Mouse (Mus musculus): ENCODE measurements around the gene A030005K14Rik.

A030005K14Rik gene

DNA sequence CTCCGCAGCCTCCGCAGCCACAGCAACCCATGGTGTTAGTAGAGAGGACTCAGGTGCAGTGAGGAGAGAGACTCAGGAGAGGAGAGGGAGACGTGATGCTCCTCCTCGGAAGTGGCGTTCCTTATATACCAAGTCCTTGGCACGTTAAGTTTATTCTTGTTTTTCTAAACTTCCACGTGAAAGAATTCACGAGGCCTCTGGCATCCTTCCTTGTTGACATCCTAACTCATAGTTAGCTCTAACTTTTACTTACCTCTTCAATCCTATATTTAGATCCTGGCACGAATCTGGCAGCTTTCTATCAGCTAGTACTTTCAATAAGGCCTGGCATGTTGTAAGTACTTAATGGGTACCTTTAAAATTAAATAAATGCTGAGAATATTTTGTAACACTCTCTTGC lies at the start of gene A030005K14Rik:
Gene A030005K14Rik (minus strand): TSS at position 101 of the 400 bp plus-strand sequence.
- DNase-seq (ENCODE audit: low spot score) = no peak

DNA sequence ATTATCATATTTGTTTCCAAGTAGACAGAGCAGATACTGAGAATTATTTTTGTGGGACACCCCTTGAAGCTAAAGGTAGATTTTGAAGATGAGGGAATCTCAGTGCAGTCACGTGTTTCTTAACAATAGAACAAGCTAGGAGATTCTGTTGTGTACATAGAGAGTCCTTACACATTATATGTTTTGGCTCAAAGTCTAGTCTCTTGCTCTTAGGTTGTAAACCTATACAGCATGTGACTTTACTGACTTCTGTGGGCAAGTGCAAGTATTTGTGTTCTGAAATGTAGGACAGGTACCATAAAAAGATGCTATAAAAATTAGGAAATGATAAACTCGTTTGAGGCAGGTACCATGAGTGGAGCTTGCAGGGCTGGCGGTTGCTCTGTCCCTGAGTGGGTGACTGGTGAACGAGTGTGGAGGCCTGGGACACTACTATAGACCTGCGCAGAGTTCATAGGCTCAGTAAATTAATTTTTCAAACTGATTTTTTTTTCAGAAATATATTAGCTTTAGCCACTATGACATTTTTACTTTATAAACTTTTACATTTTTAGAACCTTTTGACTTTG lies 48.3 kb upstream of the A030005K14Rik start:
- DNase-seq (ENCODE audit: low spot score) = no peak

DNA sequence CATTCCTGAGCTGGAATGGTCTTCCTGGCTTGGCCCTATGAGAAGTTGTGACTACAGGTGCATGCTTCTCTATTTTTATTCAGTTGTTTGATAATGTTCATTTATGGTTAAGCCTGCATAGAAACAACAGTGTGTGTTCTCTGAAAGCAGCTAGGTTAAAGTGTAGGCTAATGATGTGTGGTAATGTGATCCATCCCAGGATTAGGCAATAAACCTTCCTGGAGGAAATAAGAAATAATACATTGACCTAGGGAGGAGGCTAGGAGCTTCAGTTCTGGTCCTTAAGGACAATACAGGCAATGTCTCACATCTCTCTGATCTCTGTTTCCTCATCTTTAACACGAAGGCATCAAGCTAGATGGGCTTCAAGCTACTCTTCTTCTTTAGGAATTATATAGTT lies 46.3 kb upstream of the A030005K14Rik start:
- DNase-seq (ENCODE audit: low spot score) = no peak

DNA sequence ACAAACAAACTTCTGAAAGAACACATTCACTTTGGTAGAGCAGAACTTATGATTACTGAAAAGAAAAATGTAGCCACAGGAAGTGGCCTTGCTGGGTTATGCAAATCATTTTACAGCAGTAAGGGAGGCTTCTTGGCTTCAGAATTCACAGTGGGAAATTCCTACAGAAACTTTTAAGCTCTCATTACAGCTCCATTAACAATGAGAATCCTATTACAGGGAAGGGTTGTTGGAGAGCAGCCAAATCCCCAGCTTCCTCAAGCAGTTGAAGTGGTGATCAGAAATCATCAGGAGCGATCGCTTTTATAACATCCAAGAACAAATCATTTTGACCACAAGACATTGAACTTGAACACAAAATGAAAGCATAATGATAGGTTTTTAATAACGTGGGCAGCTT lies 42.7 kb upstream of the A030005K14Rik start:
- no peak for DNase-seq (ENCODE audit: low spot score)

DNA sequence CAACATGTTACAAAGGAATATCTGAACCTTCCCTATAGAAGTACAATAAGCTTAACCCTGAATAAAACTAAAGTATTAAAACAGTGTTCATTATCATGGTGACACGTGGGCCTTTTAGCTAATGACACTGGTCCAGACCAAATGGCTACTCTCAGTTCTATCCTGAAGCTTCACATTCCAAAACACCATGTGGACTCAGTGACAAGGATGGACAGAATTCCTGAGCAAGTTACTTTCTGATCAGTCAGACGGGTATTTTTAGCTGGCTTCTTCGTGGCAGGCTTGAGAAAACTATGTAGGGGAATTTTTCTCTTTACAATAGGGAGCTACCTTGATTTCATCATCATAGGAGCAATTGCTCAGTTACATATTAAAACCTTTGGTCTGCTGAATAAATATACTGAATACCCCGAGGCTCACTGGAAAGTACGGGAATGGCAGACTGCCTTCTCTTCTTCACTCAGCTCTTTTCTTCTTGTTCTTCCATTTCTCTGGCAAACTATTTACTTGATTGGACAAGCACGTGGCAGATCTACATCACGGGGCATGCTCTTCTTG lies 40.5 kb upstream of the A030005K14Rik start:
- DNase-seq (ENCODE audit: low spot score) = no peak

DNA sequence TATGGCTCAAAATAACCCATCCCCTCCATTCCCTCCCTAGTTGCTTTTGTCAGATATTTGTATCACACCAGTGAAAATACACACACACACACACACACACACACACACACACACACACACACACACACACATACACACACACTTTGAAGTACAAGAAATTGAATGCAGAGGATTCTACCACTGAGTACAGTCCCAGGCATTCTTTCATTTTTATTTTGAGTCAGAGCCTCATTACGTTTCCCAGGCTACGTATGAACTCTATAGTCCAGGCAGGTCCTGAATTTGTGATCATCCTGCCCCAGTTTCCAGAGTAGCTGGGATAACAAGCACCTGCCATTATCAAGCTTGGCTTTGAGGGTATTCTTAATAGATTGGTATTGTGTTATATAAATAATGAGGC lies 40.0 kb upstream of the A030005K14Rik start:
- DNase-seq (ENCODE audit: low spot score) = no peak

DNA sequence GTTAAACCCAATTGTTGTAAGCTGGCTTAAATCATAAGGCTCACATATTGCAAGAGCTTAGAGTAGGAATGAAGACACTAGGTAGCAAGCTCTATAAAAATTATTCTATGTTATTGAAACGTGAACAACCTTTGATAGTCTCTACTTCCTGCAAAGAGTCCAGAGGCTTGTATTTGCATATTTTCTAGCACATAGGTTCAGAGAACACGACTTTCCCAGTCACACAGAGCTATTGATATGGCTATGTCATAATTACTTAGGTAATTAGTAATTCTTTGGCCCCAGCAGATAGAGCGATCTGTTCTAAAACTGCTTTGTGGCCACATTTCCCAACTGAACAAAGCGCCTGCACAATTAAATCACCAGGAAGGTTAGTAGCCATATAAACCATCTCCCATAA lies 37.8 kb upstream of the A030005K14Rik start:
- DNase-seq (ENCODE audit: low spot score) = no peak

DNA sequence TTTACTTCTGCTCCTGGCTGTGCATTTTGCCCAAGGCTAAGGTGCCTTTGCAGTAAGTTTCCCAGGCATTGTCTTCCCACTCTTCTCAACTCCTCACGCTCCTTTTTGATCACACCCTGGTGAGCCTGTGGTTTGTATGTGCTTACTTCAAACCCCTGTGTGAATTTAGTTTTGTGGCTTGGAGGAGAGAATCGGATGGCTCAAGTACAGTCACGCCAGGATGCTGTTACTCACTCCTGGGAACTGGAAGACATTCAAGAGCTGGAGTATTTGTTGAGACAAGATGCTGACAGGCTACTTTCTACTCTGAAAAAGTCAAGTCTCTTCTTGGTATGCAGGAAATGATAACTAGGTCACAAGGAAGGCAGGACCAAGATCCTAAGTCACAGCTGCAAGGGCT lies 32.1 kb upstream of the A030005K14Rik start:
- DNase-seq (ENCODE audit: low spot score) = no peak

DNA sequence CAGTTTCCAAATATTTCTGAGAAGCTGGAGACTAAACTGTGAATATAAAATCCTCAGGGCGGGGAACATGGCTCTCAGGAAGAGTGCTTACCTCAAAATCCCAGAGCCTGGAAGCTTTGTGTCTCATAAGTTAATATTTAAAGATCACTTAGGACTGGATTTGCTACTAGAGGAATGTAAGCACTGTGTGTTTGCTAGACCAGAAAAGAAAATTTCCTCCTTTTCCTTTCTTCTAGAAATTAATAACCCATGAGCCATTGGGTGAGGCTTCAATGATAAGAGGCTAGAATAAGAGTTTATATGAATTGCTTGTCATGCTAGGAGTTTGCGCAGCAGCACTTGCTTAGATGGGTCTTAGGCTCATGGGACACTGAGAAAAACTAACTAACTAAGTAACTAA lies 25.6 kb upstream of the A030005K14Rik start:
- DNase-seq (ENCODE audit: low spot score) = no peak

DNA sequence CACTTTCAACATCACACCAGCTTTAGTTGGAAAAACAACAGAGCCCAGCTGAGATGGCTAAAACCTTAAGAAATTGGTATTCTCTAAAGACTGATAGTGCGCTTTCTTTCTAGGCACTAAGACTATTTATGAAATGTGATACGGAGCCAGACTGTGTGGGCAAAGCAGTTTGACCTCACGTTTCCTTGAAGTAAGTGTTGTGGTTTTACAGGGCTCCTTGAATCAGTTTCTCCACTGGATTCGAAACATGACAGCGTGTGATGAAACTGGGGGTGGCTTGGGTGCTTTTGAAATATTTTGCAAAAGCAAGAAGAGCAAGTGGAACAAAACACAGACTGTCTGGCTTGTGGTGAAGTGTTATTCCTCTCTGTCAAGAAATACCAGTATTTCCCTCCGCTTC lies 17.8 kb upstream of the A030005K14Rik start:
- no peak for DNase-seq (ENCODE audit: low spot score)

DNA sequence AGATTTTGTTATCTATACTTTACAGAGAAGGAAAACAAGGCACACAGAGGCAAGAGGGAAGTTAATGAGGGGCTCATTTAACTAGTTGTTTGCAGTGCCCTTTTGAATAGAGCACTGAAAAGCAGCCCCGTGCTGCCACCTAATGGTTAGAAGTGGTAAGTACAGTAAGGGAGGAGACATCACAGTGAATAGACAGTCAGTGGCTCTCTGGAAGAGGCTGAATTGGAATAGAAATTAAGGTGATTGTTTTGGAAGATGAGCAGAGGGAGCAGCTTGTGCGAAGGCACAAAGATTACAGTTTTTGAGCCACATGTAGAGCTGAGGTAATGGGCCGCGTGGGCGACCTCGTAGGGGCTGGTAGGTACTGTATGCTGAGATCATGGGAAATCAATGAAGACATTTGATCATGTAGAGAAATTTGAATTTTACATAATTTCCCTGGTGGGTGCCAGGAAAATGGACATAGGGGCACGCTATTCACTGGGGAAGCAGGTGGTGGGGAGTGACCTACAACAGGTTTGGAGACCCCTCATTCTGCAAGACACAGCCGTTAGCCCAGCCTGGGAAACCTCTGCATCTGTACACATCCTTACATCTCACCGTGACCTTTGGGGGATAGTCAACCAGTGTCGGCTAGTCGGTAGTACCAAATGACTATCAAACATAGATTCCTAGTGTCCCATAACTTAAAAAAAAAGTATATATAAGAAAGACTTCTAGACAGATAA lies 17.2 kb upstream of the A030005K14Rik start:
- DNase-seq (ENCODE audit: low spot score) = no peak

DNA sequence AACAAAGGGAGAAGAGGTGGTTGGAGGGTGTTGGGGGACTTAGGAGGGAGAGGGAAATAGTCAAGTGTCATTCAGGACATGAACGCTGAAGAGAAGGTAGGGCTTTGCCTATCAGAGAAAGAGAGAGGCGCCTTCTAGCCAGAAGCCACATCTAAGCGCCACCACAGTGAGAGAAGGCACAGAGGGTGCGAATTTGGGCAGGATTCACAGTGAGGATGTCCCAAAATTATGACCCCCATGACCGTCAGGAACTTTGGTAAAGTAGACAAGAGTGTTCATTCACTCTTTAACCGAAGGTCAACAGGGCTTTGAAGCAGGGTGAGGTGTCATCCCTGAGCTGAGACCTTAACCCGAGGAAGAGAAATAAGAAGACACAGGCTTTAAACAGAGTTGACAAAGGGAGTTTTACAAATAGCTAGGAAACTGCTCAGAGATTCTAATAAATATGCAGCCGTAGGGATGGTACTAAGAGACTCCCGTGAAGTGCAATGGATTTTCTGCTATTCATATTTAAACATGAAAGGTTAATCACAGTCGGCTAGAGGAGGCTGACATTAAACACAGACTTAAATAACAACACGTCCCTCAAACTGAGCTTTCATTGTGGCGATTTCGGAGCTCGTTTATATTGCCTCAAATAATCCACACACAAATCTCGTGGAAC lies 16.5 kb upstream of the A030005K14Rik start:
- DNase-seq (ENCODE audit: low spot score) = no peak

DNA sequence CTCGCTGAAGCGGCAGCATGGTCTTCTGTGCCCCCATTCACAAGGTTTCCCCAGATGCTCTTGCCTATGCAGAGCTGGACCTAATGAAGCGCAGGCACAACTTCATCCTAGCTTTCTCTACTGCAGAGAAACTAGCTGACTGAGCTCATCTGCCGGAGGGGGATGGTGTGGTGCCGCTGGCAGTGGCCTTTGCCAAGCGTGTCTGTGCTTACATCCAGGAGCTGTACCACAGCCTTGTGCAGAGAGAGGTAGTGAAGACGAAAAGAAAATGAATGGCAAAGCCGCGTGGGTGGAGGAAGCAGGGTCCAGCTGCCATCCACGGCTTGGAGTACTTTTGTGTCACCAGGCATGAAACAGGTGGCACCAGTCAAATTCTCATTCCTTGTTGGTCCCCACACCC lies 8.0 kb upstream of the A030005K14Rik start:
- DNase-seq (ENCODE audit: low spot score) = no peak

DNA sequence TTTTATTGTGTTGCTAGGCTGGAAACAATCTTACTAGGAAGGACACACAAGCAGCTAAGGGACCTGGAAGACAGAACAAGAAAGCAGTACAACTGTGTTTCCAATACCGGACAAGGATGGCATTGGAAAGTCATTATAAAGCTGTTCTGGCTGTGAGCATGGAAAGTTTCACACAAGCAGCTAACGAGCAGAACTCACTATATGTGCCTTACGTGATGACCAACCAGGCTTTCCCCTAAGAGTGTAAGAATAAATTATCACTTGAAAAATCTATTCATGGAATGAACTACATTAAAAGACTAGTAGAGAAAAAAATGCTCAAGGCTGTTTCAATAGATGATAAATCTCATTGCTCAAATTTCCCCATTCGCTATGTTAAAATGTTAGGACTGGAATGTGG lies 7.4 kb upstream of the A030005K14Rik start:
- DNase-seq (ENCODE audit: low spot score) = no peak

DNA sequence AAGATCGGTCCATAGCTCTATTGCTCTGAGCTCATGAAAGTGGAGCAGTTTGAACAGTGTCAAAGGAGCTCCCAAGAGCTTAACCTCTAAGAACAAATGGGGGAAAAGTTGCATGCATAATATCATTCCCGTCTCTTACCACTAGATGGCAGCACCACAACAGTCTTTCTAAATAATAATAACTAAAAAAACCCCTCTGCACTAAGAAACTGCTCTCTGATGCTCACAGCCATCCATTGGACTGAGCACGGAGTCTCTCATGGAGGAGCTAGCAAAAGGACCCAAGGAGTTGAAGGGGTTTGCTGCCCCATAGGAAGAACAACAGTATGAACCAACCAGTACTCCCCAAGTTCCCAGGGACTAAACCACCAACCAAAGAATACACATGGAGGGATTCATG lies 5.7 kb upstream of the A030005K14Rik start:
- DNase-seq (ENCODE audit: low spot score) = no peak

DNA sequence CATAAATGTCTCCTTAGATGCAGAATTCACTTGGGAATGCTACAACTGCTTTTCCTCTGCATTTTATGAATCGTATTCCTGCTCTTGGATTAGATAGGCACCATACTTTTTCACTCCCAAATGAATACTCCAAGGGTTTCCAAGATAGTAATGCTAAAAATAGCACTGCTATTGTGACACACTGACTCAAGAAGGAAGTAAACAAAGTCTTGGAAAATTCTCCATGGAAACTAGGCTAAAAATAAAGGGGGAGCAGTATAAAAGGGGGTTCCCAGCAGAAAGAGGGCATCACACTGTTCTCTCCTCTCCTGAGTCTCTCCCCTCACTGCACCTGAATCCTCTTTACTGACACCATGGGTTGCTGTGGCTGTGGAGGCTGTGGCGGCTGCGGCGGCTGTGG lies 1.5 kb upstream of the A030005K14Rik start, which contains the start of gene Krtap28-13:
Gene Krtap28-13 (plus strand): TSS at position 288 of the 400 bp plus-strand sequence.
- DNase-seq (ENCODE audit: low spot score) = no peak

DNA sequence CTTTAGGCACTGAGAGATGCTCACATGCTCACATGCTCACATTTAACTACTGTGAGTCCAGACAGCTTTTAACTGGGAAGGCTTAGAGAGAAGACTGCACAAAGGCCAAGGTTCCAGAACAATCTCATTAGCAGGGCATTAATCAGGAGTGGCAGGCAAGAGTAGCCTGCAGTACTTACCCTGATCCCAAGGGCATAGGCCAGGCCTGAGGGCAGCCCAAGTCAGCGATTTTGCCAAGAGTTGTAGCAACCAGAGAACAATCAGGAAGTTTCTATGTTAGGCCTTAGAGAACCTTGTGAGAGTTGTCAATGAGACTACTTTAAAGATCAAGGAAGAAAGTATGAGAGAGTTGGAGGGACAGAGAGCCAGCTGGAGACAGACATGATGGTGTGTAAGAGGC lies 697 bp downstream of the A030005K14Rik start:
- DNase-seq (ENCODE audit: low spot score) = no peak

DNA sequence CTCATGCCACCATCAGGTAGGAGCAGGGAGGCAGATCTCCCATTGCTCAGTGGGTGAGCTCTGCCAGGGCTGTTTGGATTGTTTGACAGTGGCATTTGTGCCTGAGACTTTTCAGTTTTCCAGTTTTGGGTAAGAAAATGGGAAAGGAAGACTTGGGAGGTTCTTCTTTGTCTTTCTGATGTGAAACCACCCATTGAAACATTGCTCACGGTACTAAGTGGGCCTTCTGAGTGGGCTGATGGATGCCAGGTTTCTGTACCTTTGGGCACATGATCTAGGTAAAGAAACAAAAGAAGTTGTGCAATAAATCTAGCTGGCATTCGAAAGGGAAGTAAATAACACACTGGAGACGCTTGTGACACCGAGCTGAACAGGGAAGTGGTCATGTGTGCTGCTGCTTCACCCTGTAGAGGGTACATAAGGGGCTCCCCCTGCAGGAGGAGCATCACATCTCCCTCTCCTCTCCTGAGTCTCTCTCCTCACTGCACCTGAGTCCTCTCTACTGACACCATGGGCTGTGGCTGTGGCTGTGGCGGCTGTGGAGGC lies 14.2 kb downstream of the A030005K14Rik start, which contains the start of gene Gm47969:
Gene Gm47969 (plus strand): TSS at position 51 of the 546 bp plus-strand sequence.
- DNase-seq (ENCODE audit: low spot score) = no peak

DNA sequence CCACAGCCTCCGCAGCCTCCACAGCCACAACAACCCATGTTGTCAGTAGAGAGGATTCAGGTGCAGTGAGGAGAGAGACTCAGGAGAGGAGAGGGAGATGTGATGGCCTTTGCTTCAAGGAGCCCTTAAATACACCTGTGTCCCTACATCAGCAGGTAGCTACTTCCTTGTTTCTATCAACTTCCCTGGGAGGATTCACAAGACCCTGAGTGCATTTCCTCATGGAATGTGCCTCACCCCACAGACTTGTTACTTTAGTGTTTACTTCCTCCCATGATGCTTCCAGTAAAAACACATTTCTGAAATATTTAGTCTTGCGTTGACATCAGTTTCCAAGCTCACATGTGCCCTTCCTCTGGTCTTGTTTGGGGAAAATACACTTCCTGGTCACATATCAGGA lies 16.8 kb downstream of the A030005K14Rik start, which contains the start of gene Krtap28-10:
Gene Krtap28-10 (minus strand): TSS at position 101 of the 400 bp plus-strand sequence.
- no peak for DNase-seq (ENCODE audit: low spot score)

DNA sequence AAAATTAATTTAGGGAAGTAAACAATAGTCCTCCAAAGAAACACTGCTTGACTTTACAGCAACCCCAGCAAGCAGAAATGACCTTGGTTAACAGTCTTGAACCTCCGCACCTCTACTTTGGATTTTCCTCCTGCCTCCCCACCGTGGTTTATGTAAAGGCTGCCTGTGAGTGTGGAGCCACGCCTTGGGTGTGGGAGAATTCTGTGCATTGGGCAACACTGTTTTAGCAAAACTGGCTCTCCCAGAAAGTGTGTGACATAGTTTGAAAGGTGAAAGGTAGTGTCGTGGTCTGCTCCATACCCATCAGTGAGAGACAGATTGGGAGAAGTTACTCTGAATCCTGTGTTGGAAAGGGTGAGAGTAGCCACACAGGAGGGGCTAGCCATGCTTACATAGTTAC lies 20.1 kb downstream of the A030005K14Rik start:
- no peak for DNase-seq (ENCODE audit: low spot score)

DNA sequence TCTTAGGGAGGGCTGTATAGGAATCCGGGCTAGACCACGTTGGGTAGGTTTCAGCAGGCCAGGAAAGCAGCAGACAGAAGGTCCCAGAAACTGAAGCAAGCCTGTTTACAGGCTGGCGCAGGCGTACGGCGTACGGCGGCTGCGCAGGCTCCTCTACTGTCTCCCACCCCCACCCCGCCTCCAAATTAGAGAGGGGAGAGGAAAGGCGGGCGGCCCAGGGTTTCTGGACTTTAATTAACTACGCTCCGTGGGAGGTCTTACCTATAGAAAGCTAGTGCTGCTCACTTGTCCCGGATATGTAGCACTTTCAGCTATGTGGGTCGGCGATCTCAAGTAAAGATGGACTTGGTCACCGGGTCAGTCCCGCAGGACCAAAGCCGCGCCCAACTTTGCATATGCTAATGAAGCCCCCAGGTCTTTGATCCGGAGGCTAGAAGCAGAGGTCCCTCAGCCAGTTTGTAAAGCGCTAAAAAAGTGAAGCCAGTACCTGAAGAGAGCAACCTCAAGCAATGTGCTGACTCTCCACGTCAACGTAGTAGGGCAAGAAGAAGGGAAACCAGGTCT lies 21.0 kb downstream of the A030005K14Rik start, which contains the start of gene Slc19a3:
Gene Slc19a3 (minus strand): TSS at position 340 of the 564 bp plus-strand sequence.
- peak; percentile 43 for DNase-seq (ENCODE audit: low spot score)
